Mouse (Mus musculus): ENCODE measurements at regions not wholly inside any gene's neighbourhood (a gene's known extent, or its start where the extent isn't known, plus 50 kb on each side); places are given as distances from the start of the nearest gene placed in this dataset.
A peak's percentile ranks its signal among the peaks of the same experiment; 100 is the strongest.

- no peak for DNase-seq (ENCODE audit: low spot score in 2 of 2)
Measured at GRCm38 (mm10) chr4:75130757-75131156, 147.3 kb downstream of the Dmac1 start.

DNA sequence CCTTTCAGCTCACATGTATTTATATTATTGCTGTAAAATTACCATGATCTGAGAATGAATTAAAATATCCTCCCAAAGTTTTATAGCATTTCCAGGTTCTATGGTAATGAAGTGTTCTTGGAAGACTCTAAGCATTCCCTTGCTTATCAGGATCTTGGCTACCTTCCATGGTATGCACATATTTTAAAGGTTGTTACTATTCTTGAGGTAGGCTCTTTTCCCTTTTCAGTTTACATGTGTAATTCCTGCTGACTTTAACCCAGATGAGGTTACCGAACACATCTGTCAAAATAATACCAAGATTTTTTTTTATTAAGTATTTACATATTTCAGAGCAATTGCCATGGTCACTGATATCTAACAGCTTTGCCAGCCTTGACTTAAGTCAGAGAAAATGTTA, 162.2 kb downstream of the Dmac1 start:
- DNase-seq (ENCODE audit: low spot score in 2 of 2): no peak

GRCm38 (mm10) chr4:75115346-75115745, 162.8 kb downstream of the Dmac1 start:
- DNase-seq (ENCODE audit: low spot score in 2 of 2): no peak

DNA sequence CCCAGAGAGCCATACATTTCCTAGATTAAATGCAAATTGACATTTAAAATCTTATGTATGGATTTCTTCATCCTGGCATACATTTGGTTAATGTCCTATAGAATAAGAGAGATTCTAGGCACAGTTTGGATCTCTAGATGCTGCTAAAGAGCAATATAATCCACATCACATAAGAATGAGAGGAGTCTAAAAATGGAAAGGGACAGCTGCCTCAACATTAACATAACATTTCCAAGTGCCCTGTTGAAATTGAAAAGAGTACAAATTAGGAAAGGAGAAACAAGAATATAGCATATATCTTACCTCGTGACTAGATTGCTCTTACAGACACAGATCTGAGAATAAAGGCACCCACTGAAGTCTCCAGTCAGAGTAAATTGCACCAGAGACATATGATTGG, 212.3 kb downstream of the Dmac1 start:
- DNase-seq (ENCODE audit: low spot score in 2 of 2): peak in 1 of 2 experiments; percentile 2

DNA sequence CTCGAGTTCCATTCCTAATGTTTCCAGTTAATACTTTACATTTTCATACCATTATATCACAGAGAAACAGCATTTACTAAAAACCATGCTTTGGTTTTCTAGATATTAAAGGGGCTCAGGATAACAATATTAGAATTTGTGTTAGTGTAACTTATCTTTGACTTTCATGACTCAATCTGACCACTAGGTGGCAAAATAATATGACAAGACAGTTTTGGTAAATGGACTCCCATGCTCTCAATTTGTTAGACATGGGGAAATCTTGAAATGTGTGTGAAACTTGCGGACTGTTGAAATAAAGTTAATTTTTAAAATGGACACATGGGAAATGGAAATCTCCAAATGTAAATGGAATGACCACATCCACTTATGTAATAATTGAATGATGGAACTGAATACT, 214.8 kb downstream of the Dmac1 start:
- no peak for DNase-seq (ENCODE audit: low spot score in 2 of 2)

- peak in 1 of 2 experiments; percentile 22 for DNase-seq (ENCODE audit: low spot score in 2 of 2)
Measured at GRCm38 (mm10) chr4:75043510-75043909, 234.6 kb downstream of the Dmac1 start.

DNA sequence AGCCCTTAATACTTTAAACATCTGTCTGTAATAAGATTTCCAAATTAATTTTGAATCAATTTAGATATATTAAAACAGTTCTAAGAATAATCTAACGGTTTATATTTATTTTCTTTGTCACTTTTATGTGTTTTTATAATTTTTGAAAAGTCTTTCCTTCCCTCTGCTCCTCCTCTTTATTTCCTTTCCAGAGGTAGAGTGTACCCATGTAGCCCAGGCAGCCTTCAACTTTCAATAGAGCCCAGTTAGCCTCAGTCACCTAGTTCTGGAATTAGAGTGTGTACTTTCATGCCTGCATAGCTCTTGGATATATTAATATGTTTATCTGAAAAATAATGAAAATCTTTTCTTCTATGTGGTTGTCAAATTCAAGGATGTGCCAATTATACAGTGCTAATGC, 235.5 kb downstream of the Dmac1 start:
- DNase-seq (ENCODE audit: low spot score in 2 of 2): no peak

DNA sequence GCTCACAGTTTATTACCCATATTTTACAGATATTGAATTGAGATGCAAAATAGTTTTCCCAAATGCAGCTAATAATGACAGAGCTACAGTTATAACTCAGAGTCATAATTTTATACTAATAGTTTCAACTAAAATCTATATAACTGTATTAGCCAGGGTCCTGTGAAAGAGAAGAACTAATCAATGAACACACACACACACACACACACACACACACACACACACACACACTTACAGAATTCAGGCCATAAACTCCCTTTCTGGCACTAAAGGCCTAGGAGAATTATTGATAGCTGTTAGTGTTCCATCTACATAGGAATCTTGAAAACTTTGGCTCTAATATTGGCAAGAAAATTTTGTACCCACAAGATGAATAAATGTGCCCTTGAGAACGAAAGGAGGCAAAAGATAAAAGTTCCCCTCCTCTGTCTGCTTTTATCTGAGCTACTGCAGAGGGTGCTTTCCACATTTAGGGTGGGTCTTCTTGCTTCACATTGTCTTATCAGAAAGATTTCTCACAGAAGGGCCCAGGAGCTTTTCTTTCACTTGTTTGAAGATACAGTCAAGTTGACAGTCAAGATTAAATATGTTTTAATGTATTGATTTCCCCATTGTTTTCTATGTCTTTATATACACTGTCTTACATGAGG, 236.1 kb downstream of the Dmac1 start:
- no peak for DNase-seq (ENCODE audit: low spot score in 2 of 2)
